Mouse (Mus musculus): Measurements from ENCODE around the gene Ahnak.

DNA sequence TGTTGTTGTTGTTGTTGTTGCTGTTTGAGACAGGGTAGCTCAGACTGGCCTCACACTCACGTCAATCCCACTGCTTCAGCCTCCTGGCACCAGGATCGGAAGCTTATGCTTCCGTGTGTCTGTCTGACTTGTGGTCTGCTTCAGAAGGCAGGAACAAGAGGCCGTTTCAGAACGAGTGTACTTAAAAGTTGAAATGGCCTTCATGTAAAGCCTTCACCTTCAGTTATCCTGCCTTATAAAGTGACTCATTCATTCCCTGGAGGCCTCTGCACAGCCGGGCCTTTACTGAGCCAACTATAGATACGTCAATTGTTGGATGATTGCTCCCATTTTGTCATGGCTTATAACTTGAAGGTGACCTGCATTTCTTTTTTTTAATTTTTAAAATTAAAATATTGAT is 70.3 kb downstream of the Ahnak start:
- TF ChIP-seq CTCF (IDR thresholded peaks at IDR 0.05; ENCODE audit: extremely low read depth, insufficient read length, insufficient replicate concordance, low read depth, low read length) (no peak), POLR2A (IDR thresholded peaks at IDR 0.05; ENCODE audit: low read depth, low read length) (no peak)
